In genomic region chr2:12879492-12879891, GRCm38 (mm10) we compare ENCODE assay signal across 20 mouse cellular contexts. TPM values are rescaled to one million over a fixed set of nuclear protein-coding genes. Genes with fewer than 3 reads are reported as not detected.
DNase-seq lines count a peak whose midpoint lies in the region; ATAC-seq lines count a peak whose summit lies in the region.
"Had no signal": no experiment of that assay in that cellular context is flagged by ENCODE, and none has a peak within 500 bp of the region (broad histone marks: within the 10 kb centered on the region; RNA-seq: fewer than 3 reads in every experiment).

No protein-coding gene starts in this region.

- no peaks in the 10 kb centered on the region for H3K9me3 ChIP-seq in intestine, embryonic 15.5 days
- H3K9me3 ChIP-seq: embryonic facial prominence, embryonic 12.5 days; midbrain, embryonic 13.5 days; neural tube, embryonic 12.5 days had no signal

- 0 out of 2 replicates have a peak, but pooled peaks have one; percentile 25 for ATAC-seq in intestine, embryonic 15.5 days
- ATAC-seq: forebrain, embryonic 14.5 days; hindbrain, embryonic 16.5 days; midbrain, embryonic 13.5 days; Patski had no signal

- no peak overlapping the region for H3K4me3 ChIP-seq in intestine, embryonic 15.5 days (replicated peaks)
- H3K4me3 ChIP-seq: embryonic facial prominence, embryonic 12.5 days; erythroblast, embryonic 14.5 days; midbrain, embryonic 13.5 days; neural tube, embryonic 12.5 days had no signal

- no peaks in the 10 kb centered on the region for H3K4me1 ChIP-seq in intestine, embryonic 15.5 days (replicated peaks)
- H3K4me1 ChIP-seq: embryonic facial prominence, embryonic 12.5 days; midbrain, embryonic 13.5 days; neural tube, embryonic 12.5 days had no signal

- H3K27ac ChIP-seq in intestine, embryonic 15.5 days: no peak overlapping the region
- H3K27ac ChIP-seq: embryonic facial prominence, embryonic 12.5 days; midbrain, embryonic 13.5 days; neural tube, embryonic 12.5 days had no signal

- DNase-seq in kidney, adult 9 months: peak; percentile 89
- DNase-seq in kidney, adult 18-20 months: no peak
- DNase-seq in large intestine, adult 2 months (ENCODE audit: low read depth, low spot score): peak; percentile 8
- DNase-seq in spleen, adult 12 weeks (ENCODE audit: low spot score): no peak
- DNase-seq in frontal cortex, adult 2 months (ENCODE audit: extremely low spot score in 1 of 2, low spot score in 1 of 2): no peak
- no peak for DNase-seq in urinary bladder, postnatal 4 days (ENCODE audit: low spot score in 2 of 2)
- DNase-seq: adrenal gland, postnatal 10 days; cerebellum, adult 9-11 months; gastrocnemius, postnatal 36 days; layer of hippocampus, postnatal 36 days; lung, postnatal 10 days; thymus, postnatal 25 days had no signal

- no peak overlapping the region for H3K9ac ChIP-seq in intestine, embryonic 15.5 days
- H3K9ac ChIP-seq: embryonic facial prominence, embryonic 12.5 days; midbrain, embryonic 13.5 days; neural tube, embryonic 12.5 days had no signal

- H3K27me3 ChIP-seq in intestine, embryonic 15.5 days (replicated peaks): no peaks in the 10 kb centered on the region
- H3K27me3 ChIP-seq: embryonic facial prominence, embryonic 12.5 days; midbrain, embryonic 13.5 days; neural tube, embryonic 12.5 days had no signal

- 49% methylated on average over 2 of the region's 2 CpGs for WGBS in intestine, embryonic 15.5 days
- 27% methylated on average over 2 of the region's 2 CpGs for WGBS in large intestine, adult 2 months

- no peak overlapping the region for H3K4me2 ChIP-seq in intestine, embryonic 15.5 days (replicated peaks)
- H3K4me2 ChIP-seq: embryonic facial prominence, embryonic 12.5 days; midbrain, embryonic 13.5 days; neural tube, embryonic 12.5 days had no signal

- no peaks in the 10 kb centered on the region for H3K36me3 ChIP-seq in intestine, embryonic 15.5 days
- H3K36me3 ChIP-seq: embryonic facial prominence, embryonic 12.5 days; midbrain, embryonic 13.5 days; neural tube, embryonic 12.5 days had no signal

RNA-seq across cellular contexts. Expression of gene Pter, which starts 44.3 kb away (rescaled TPM):
- 35.0 and 38.2 TPM in 2 replicates for polyA plus RNA-seq in intestine, embryonic 15.5 days (2015; fragmentation: Nextera tagmentation; extraction: Ambion mirVana)
- 4.7 and 8.4 TPM in 2 replicates for polyA plus RNA-seq in large intestine, adult 2 months (2012; rRNA removed)
- 2.2 and 3.5 TPM in 2 replicates for polyA plus RNA-seq in frontal cortex, adult 2 months (2012; rRNA removed)

Comparison
In these comparisons a context has a peak if more than half of its experiments do, and no peak if none do; other contexts are left out.
1. DNase-seq: peak in kidney, adult 9 months (single experiment) and large intestine, adult 2 months (single experiment); none in kidney, adult 18-20 months (single experiment), spleen, adult 12 weeks (single experiment), frontal cortex, adult 2 months (0 of 2) and urinary bladder, postnatal 4 days (0 of 2).